Mouse (Mus musculus) cerebellum, adult 18-20 months (tissue): Measurements from ENCODE around the gene C2.
"Not testable (repeated sequence)": the region's sequence is repeated elsewhere in the genome, so short reads cannot be mapped to it uniquely, and the experiment has no call there.

ENCODE experiments used
- DNase-seq, 2 experiments: peaks; one replicate each; pipeline ENCODE4 v3.0.0; 2021

Gene C2

GRCm38 (mm10) chr17:34902895-34903294 is 4.8 kb upstream of the C2 start:
- DNase-seq, result no peak

GRCm38 (mm10) chr17:34901948-34902347 is 3.9 kb upstream of the C2 start:
- not testable (repeated sequence) for DNase-seq

- DNase-seq, result not testable (repeated sequence)
Observed at GRCm38 (mm10) chr17:34900826-34901225, 2.8 kb upstream of the C2 start.

- no peak for DNase-seq
Observed at GRCm38 (mm10) chr17:34899890-34900243, 1.8 kb upstream of the C2 start.

GRCm38 (mm10) chr17:34899053-34899889 is 1.2 kb upstream of the C2 start:
- peak; percentile 41 to 54 for DNase-seq

- no peak for DNase-seq
Observed at GRCm38 (mm10) chr17:34898706-34899052, 614 bp upstream of the C2 start.

GRCm38 (mm10) chr17:34897373-34898159 is 499 bp downstream of the C2 start:
- DNase-seq, result peak; percentile 53 to 54

GRCm38 (mm10) chr17:34896366-34896765 is 1.7 kb downstream of the C2 start:
- DNase-seq, result no peak

- DNase-seq, result no peak
Observed at GRCm38 (mm10) chr17:34895724-34896123, 2.3 kb downstream of the C2 start.

GRCm38 (mm10) chr17:34894801-34895530 is 3.1 kb downstream of the C2 start:
- DNase-seq, result peak; percentile 61 to 70

- peak; percentile 90 to 97 for DNase-seq
Observed at GRCm38 (mm10) chr17:34894074-34894597, 3.9 kb downstream of the C2 start.

- DNase-seq, result no peak
Observed at GRCm38 (mm10) chr17:34893072-34893824, 4.8 kb downstream of the C2 start.

- no peak for DNase-seq
Observed at GRCm38 (mm10) chr17:34891377-34891776, 6.7 kb downstream of the C2 start.

GRCm38 (mm10) chr17:34890074-34890743 is 7.9 kb downstream of the C2 start:
- no peak for DNase-seq

- DNase-seq, result no peak
Observed at GRCm38 (mm10) chr17:34887942-34888341, 10.1 kb downstream of the C2 start.

- no peak for DNase-seq
Observed at GRCm38 (mm10) chr17:34885615-34886014, 12.4 kb downstream of the C2 start.

GRCm38 (mm10) chr17:34884704-34885103 is 13.4 kb downstream of the C2 start:
- no peak for DNase-seq

- DNase-seq, result no peak
Observed at GRCm38 (mm10) chr17:34883332-34883731, 14.7 kb downstream of the C2 start.

GRCm38 (mm10) chr17:34881683-34882310 is 16.3 kb downstream of the C2 start, which contains the start of gene Gm20547:
Gene Gm20547, minus strand, starts transcription at chr17:34882042.
- no peak for DNase-seq

GRCm38 (mm10) chr17:34881166-34881565 is 16.9 kb downstream of the C2 start:
- DNase-seq, result no peak

- DNase-seq, result no peak
Observed at GRCm38 (mm10) chr17:34879336-34879879, 18.7 kb downstream of the C2 start, which contains the start of gene Zbtb12. Gene Zbtb12, plus strand, starts transcription at chr17:34879483.
